Mouse (Mus musculus) MEL (cell line): ENCODE results near the gene Efcab14.

Experiments
- CTCF ChIP-seq, 3 experiments: IDR thresholded peaks in 2 of 3; conservative IDR thresholded peaks in 1 of 3; 2 replicates each; pipeline ENCODE4 v1.5.1; 2011 to 2012; ENCODE audit warnings: low read length in 3 of 3, low read depth in 2 of 3, mild to moderate bottlenecking in 2 of 3, improper control_type of control experiment in 1 of 3, inconsistent platforms in 1 of 3, mixed read lengths in 1 of 3, moderate library complexity in 1 of 3; ENCODE audit not compliant: control insufficient read depth in 1 of 3, insufficient read depth in 1 of 3, poor library complexity in 1 of 3, severe bottlenecking in 1 of 3
- E2F4 ChIP-seq: IDR thresholded peaks from 2 replicates; pipeline ENCODE4 v1.6.1; 2011; ENCODE audit warnings: low read depth, low read length, improper control_type of control experiment, borderline replicate concordance
- EP300 ChIP-seq, 2 experiments: IDR thresholded peaks; 2 replicates each; pipeline ENCODE4 v1.6.1; 2011; ENCODE audit warnings: improper control_type of control experiment in 2 of 2, low read length in 2 of 2, low read depth in 1 of 2, mild to moderate bottlenecking in 1 of 2
- MAFK ChIP-seq: IDR thresholded peaks from 2 replicates; pipeline ENCODE4 v1.6.1; 2011; ENCODE audit warnings: low read depth, mild to moderate bottlenecking, low read length, improper control_type of control experiment, borderline replicate concordance
- MAX ChIP-seq: IDR thresholded peaks from 2 replicates; pipeline ENCODE4 v1.6.1; 2011; ENCODE audit warnings: low read length, improper control_type of control experiment
- NELFE ChIP-seq: IDR thresholded peaks from 2 replicates; pipeline ENCODE4 v1.6.1; 2011; ENCODE audit warnings: low read depth, low read length, improper control_type of control experiment
- RAD21 ChIP-seq: IDR thresholded peaks from 2 replicates; pipeline ENCODE4 v1.6.1; 2011; ENCODE audit warnings: mild to moderate bottlenecking, low read depth, low read length, improper control_type of control experiment
- TAL1 ChIP-seq: IDR thresholded peaks from 2 replicates; pipeline ENCODE4 v1.6.1; 2012; ENCODE audit warnings: mild to moderate bottlenecking, inconsistent platforms, low read length, moderate library complexity, mixed read lengths
- TCF12 ChIP-seq: IDR thresholded peaks from 2 replicates; pipeline ENCODE4 v1.6.1; 2014; ENCODE audit warnings: low read depth, mild to moderate bottlenecking, inconsistent platforms, low read length, improper control_type of control experiment, moderate library complexity
- USF2 ChIP-seq, 2 experiments: IDR thresholded peaks; 2 replicates each; pipeline ENCODE4 v1.6.1; 2011 to 2012; ENCODE audit warnings: improper control_type of control experiment in 2 of 2, low read length in 2 of 2, borderline replicate concordance in 1 of 2, inconsistent platforms in 1 of 2, low read depth in 1 of 2, mild to moderate bottlenecking in 1 of 2; ENCODE audit not compliant: insufficient read depth in 1 of 2

DNA sequence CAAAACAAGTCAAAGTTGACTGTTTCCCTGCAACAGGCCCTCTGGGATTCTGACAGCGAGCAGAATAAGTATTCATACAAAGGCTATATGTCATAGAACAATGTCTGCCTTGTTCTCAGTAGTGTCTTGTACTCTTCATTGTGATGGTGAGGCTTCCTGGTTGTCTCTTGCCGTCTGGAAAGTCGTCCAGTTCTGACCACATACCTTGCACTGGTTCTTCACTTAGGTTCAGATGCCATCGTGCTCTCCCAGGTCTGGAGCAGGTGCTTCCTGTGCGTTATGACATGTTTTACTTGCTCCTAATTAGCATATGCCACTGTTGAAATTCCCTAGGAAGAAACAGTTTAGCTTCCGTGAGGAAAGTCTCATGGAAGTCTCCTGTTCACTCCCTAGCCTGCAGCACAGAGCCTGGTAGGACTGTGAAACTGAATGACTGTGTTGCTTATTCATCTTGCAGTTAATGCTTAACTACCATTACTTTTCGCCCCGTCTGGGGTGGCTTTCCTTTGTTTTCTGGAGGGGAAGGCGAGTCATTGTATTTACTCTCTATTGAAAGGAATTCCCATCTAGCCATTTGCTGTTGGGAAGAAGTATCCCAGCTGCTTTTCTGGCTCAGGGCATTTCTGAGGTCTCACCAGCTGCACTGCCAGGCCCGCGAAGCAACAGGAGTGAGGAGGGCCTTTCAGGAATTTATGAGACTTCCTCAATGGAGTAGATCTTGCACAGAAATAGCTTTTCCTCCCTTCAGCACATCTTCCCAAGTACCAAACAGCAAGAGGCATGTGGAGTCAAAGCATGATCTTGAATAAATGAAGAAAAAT is 30.3 kb downstream of the Efcab14 start:
- TF ChIP-seq RAD21, result no peak
- TF ChIP-seq CTCF (IDR thresholded peaks at IDR 0.05 in 2 of 3, conservative IDR thresholded peaks at IDR 0.05 in 1 of 3; ENCODE audit: control insufficient read depth in 1 of 3, insufficient read depth in 1 of 3, low read depth in 2 of 3, low read length in 3 of 3, poor library complexity in 1 of 3, severe bottlenecking in 1 of 3), result no peak
- TF ChIP-seq TCF12, result no peak
- no peak for TF ChIP-seq E2F4
- TF ChIP-seq EP300 (IDR thresholded peaks at IDR 0.05; ENCODE audit: low read depth in 1 of 2, low read length in 2 of 2), result no peak
- no peak for TF ChIP-seq TAL1
- no peak for TF ChIP-seq MAFK
- TF ChIP-seq USF2 (IDR thresholded peaks at IDR 0.05; ENCODE audit: borderline replicate concordance in 1 of 2, insufficient read depth in 1 of 2, low read depth in 1 of 2, low read length in 2 of 2), result no peak
- TF ChIP-seq MAX, result no peak
- no peak for TF ChIP-seq NELFE
